Mouse (Mus musculus) CH12.LX (cell line): ENCODE data around the gene Cep97.

Experiments used
- BHLHE40 ChIP-seq: IDR thresholded peaks from 2 replicates; pipeline ENCODE4 v1.6.1; 2011; ENCODE audit warnings: mild to moderate bottlenecking, low read depth, low read length, improper control_type of control experiment
- CTCF ChIP-seq, 2 experiments: IDR thresholded peaks in 1 of 2; conservative IDR thresholded peaks in 1 of 2; 2 replicates each; pipeline ENCODE4 v1.5.1; 2011 to 2012; ENCODE audit warnings: low read depth in 2 of 2, low read length in 2 of 2, improper control_type of control experiment in 1 of 2, inconsistent platforms in 1 of 2, mild to moderate bottlenecking in 1 of 2, moderate library complexity in 1 of 2
- EP300 ChIP-seq: IDR thresholded peaks from 2 replicates; pipeline ENCODE4 v1.6.1; 2011; ENCODE audit warnings: low read length, improper control_type of control experiment
- POLR2A ChIP-seq: IDR thresholded peaks from 2 replicates; pipeline ENCODE4 v1.6.1; 2011; ENCODE audit warnings: low read depth, mild to moderate bottlenecking, improper control_type of control experiment, low read length
- RAD21 ChIP-seq: IDR thresholded peaks from 2 replicates; pipeline ENCODE4 v1.6.1; 2011; ENCODE audit warnings: low read depth, mild to moderate bottlenecking, low read length, improper control_type of control experiment, moderate library complexity
- RCOR1 ChIP-seq: conservative IDR thresholded peaks from 2 replicates; pipeline ENCODE4 v1.6.1; 2012; ENCODE audit warnings: low read depth, mild to moderate bottlenecking, inconsistent platforms, low read length, improper control_type of control experiment
- TCF12 ChIP-seq: IDR thresholded peaks from 2 replicates; pipeline ENCODE4 v1.6.1; 2014; ENCODE audit warnings: low read depth, mild to moderate bottlenecking, inconsistent platforms, low read length, improper control_type of control experiment

DNA sequence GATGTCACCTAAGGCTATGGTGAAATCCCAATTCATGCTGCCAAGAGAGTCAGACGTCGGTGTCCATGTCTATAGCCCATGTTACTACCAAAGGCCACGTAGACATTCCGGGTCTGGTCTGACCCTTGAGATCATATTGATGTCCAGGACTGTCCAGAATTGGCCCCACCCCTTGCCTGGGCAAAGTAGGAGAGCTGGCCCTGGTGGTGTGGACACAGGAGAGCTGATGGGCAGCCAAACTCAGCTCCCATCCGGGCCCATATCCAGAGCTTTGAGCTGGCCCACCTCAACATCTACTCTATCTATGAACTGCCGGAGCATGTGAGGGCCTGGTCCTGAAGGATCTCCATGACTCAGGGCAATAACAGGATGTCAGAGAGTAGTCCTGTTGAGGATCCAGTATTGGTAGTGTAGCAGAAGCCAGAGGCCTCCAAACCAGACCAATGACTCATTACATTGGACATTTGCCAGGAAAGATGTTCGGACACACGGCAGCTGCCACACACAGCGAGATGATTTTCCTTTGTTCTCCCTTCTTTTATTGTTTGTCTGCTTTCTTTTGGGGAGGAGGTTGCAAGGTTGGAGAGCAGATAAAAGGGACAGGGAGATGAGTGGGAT lies 36.2 kb downstream of the Cep97 start:
- TF ChIP-seq CTCF (conservative IDR thresholded peaks at IDR 0.05 in 1 of 2, IDR thresholded peaks at IDR 0.05 in 1 of 2; ENCODE audit: low read depth in 2 of 2, low read length in 2 of 2) (no peak), POLR2A (no peak), BHLHE40 (no peak), RCOR1 (no peak), RAD21 (no peak), EP300 (no peak), TCF12 (no peak)
